Mouse (Mus musculus): ENCODE data around the gene Stx8. TPM values are rescaled to one million over a fixed set of nuclear protein-coding genes. Genes with fewer than 3 reads are reported as not detected.

Gene Stx8
- total RNA-seq, 2 experiments from 2014 or later, result 33.4 to 35.0 TPM

GRCm38 (mm10) chr11:68030771-68031170 is 64.8 kb downstream of the Stx8 start:
- TF ChIP-seq CTCF (conservative IDR thresholded peaks at IDR 0.05), result no peak
- H3K27ac ChIP-seq, result no peak overlapping the region; the same call in 1 of the 2 replicates
- H3K4me3 ChIP-seq, result no peak overlapping the region
- peak; percentile 46 to 71 for DNase-seq (ENCODE audit: low spot score in 2 of 2)

GRCm38 (mm10) chr11:68032448-68032847 is 66.5 kb downstream of the Stx8 start:
- no peak for TF ChIP-seq CTCF (conservative IDR thresholded peaks at IDR 0.05)
- no peak for DNase-seq (ENCODE audit: low spot score in 2 of 2)
- no peak overlapping the region for H3K4me3 ChIP-seq
- H3K27ac ChIP-seq, result no peak overlapping the region

GRCm38 (mm10) chr11:68033331-68033926 is 67.4 kb downstream of the Stx8 start:
- H3K27ac ChIP-seq, result no peak overlapping the region
- H3K4me3 ChIP-seq, result no peak overlapping the region
- TF ChIP-seq CTCF (conservative IDR thresholded peaks at IDR 0.05), result no peak
- no peak for DNase-seq (ENCODE audit: low spot score in 2 of 2)

- H3K27ac ChIP-seq, result no peak overlapping the region
- H3K4me3 ChIP-seq, result no peak overlapping the region
- no peak for TF ChIP-seq CTCF (conservative IDR thresholded peaks at IDR 0.05)
- no peak for DNase-seq (ENCODE audit: low spot score in 2 of 2)
Measured at GRCm38 (mm10) chr11:68034422-68034821, 68.4 kb downstream of the Stx8 start.

- TF ChIP-seq CTCF (conservative IDR thresholded peaks at IDR 0.05), result no peak
Measured at GRCm38 (mm10) chr11:68035303-68035891, 69.4 kb downstream of the Stx8 start.

GRCm38 (mm10) chr11:68036133-68036959 is 70.4 kb downstream of the Stx8 start:
- H3K27ac ChIP-seq, result no peak overlapping the region
- no peak overlapping the region for H3K4me3 ChIP-seq
- no peak for DNase-seq (ENCODE audit: low spot score in 2 of 2)
- TF ChIP-seq CTCF (conservative IDR thresholded peaks at IDR 0.05), result no peak

More at GRCm38 (mm10) chr11:68035303-68035891, 69.4 kb downstream of the Stx8 start:
- Histone ChIP-seq H3K4me3 (no peak overlapping the region), H3K27ac (no peak overlapping the region)
- no peak for DNase-seq (ENCODE audit: low spot score in 2 of 2)

- no peak for DNase-seq (ENCODE audit: low spot score in 2 of 2)
- H3K27ac ChIP-seq, result no peak overlapping the region
- H3K4me3 ChIP-seq, result no peak overlapping the region
- TF ChIP-seq CTCF (conservative IDR thresholded peaks at IDR 0.05), result no peak
Measured at GRCm38 (mm10) chr11:68037093-68037492, 71.1 kb downstream of the Stx8 start.

GRCm38 (mm10) chr11:68038101-68038500 is 72.1 kb downstream of the Stx8 start:
- Histone ChIP-seq H3K4me3 (no peak overlapping the region), H3K27ac (no peak overlapping the region)
- DNase-seq (ENCODE audit: low spot score in 2 of 2), result no peak
- TF ChIP-seq CTCF (conservative IDR thresholded peaks at IDR 0.05), result no peak

GRCm38 (mm10) chr11:68044181-68044580 is 78.2 kb downstream of the Stx8 start:
- H3K4me3 ChIP-seq, result no peak overlapping the region
- no peak overlapping the region for H3K27ac ChIP-seq
- DNase-seq (ENCODE audit: low spot score in 2 of 2), result no peak
- no peak for TF ChIP-seq CTCF (conservative IDR thresholded peaks at IDR 0.05)

GRCm38 (mm10) chr11:68046916-68047315 is 80.9 kb downstream of the Stx8 start:
- H3K27ac ChIP-seq, result no peak overlapping the region
- no peak for DNase-seq (ENCODE audit: low spot score in 2 of 2)
- TF ChIP-seq CTCF (conservative IDR thresholded peaks at IDR 0.05), result peak; percentile 64
- H3K4me3 ChIP-seq, result no peak overlapping the region

- H3K27ac ChIP-seq, result no peak overlapping the region
Measured at GRCm38 (mm10) chr11:68049261-68050165, 83.5 kb downstream of the Stx8 start.

GRCm38 (mm10) chr11:68050725-68051124 is 84.7 kb downstream of the Stx8 start:
- no peak overlapping the region for H3K27ac ChIP-seq
- DNase-seq (ENCODE audit: low spot score in 2 of 2), result no peak
- TF ChIP-seq CTCF (conservative IDR thresholded peaks at IDR 0.05), result no peak
- H3K4me3 ChIP-seq, result no peak overlapping the region

More at GRCm38 (mm10) chr11:68049261-68050165, 83.5 kb downstream of the Stx8 start:
- DNase-seq (ENCODE audit: low spot score in 2 of 2), result no peak
- H3K4me3 ChIP-seq, result no peak overlapping the region
- TF ChIP-seq CTCF (conservative IDR thresholded peaks at IDR 0.05), result no peak
